Mouse (Mus musculus) embryonic fibroblast, embryonic 13.5 days (primary cell): ENCODE measurements around the gene Pwwp2a.

Experiments
- CTCF ChIP-seq: IDR thresholded peaks from 2 replicates; pipeline ENCODE4 v1.5.1; 2011; ENCODE audit warnings: mild to moderate bottlenecking, control low read depth, low read length, moderate library complexity, borderline replicate concordance; ENCODE audit not compliant: insufficient read depth
- POLR2A ChIP-seq: IDR thresholded peaks from 2 replicates; pipeline ENCODE4 v1.6.1; 2011; ENCODE audit warnings: low read depth, mild to moderate bottlenecking, control low read depth, low read length, moderate library complexity

- TF ChIP-seq POLR2A (no peak), CTCF (no peak)
Observed at GRCm38 (mm10) chr11:43653051-43653475, 28.7 kb upstream of the Pwwp2a start.
